Comparison of ENCODE assay signal across 8 mouse cellular contexts in the genomic region with DNA sequence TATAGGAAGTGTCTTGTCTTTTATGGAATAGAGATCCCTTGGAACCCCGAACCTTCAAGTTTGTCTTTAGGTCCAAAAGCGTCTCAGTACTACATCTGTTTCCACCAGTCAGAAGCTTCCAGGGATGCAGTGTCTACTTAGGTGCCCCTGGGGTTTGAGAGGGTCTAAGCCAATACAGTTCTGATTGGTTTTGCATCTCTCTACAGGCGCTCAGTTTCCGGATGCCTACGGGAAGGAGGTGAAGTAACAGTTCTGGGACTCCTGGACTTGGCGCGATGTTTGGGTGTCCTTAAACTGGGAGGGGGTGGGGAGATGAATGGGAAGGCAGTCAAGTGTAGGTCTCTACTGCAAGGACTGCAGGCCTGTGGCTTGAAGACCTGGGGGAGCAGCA. TPM values are rescaled to one million over a fixed set of nuclear protein-coding genes. Genes with fewer than 3 reads are reported as not detected.
A peak's percentile ranks its signal among the peaks of the same experiment; 100 is the strongest.
DNase-seq lines count a peak whose midpoint lies in the region; ATAC-seq and TF ChIP-seq lines count a peak whose summit lies in the region.

No protein-coding gene starts in this region.

- peaks cover 3% of the 10 kb centered on the region for H3K36me3 ChIP-seq in embryonic facial prominence, embryonic 10.5 days (replicated peaks)
- H3K36me3 ChIP-seq in intestine, embryonic 16.5 days (ENCODE audit: control insufficient read depth, insufficient read depth, low read length): 0 out of 2 replicates have a peak, but pooled peaks cover 3% of the 10 kb centered on the region
- H3K36me3 ChIP-seq in midbrain, embryonic 13.5 days: peaks cover under 1% of the 10 kb centered on the region

- peak; percentile 16; the same call in 1 of the 2 replicates for ATAC-seq in intestine, embryonic 16.5 days
- ATAC-seq in midbrain, embryonic 13.5 days: 0 out of 2 replicates have a peak, but pooled peaks have one; percentile 0

- H3K4me2 ChIP-seq in intestine, embryonic 16.5 days (ENCODE audit: low read depth, low read length): peak overlapping the region; percentile 75
- H3K4me2 ChIP-seq in midbrain, embryonic 13.5 days (replicated peaks): peak overlapping the region; percentile 99

- H3K4me1 ChIP-seq in embryonic facial prominence, embryonic 10.5 days: peaks cover 55% of the 10 kb centered on the region
- peaks cover 27% of the 10 kb centered on the region for H3K4me1 ChIP-seq in intestine, embryonic 16.5 days (ENCODE audit: control insufficient read depth, insufficient read depth, low read length)
- H3K4me1 ChIP-seq in midbrain, embryonic 13.5 days (replicated peaks): peaks cover 34% of the 10 kb centered on the region

- DNase-seq in left cerebral cortex, adult 2 months (ENCODE audit: extremely low spot score in 1 of 2, low spot score in 2 of 2): no peak
- DNase-seq in left cerebral cortex, postnatal 25 days (ENCODE audit: low spot score in 2 of 2): no peak
- DNase-seq in embryonic facial prominence, embryonic 10.5 days (ENCODE audit: low spot score): no peak
- no peak for DNase-seq in layer of hippocampus, adult 11-12 months (ENCODE audit: low spot score)
- no peak for DNase-seq in cerebellum, adult 9-11 months
- DNase-seq in right cerebral cortex, postnatal 14 days: no peak

- H3K27ac ChIP-seq in left cerebral cortex, adult 2 months: peak overlapping the region; percentile 94
- peak overlapping the region; percentile 90 for H3K27ac ChIP-seq in embryonic facial prominence, embryonic 10.5 days (replicated peaks)
- H3K27ac ChIP-seq in intestine, embryonic 16.5 days (ENCODE audit: low read length): peak overlapping the region; percentile 93
- H3K27ac ChIP-seq in midbrain, embryonic 13.5 days: peak overlapping the region; percentile 98

- intact Hi-C loops in left cerebral cortex, adult 2 months (cut with DNase I): loop anchor here (5.0 kb wide), 2 partner anchors 64 to 156 kb away; partner anchors contain the start of genes 2810408A11Rik, Neurl4 and Senp3
- intact Hi-C loops in left cerebral cortex, postnatal 25 days (cut with DNase I): loop anchor here (1.0 kb wide), 1 partner anchor 8 kb away; the partner anchor contains the start of gene Plscr3

- H3K9ac ChIP-seq in intestine, embryonic 16.5 days (ENCODE audit: low read depth, low read length): peak overlapping the region; percentile 79
- peak overlapping the region; percentile 76 for H3K9ac ChIP-seq in midbrain, embryonic 13.5 days (replicated peaks)

- no peak for TF ChIP-seq CTCF in left cerebral cortex, adult 2 months (IDR thresholded peaks at IDR 0.05)

- H3K27me3 ChIP-seq in embryonic facial prominence, embryonic 10.5 days (replicated peaks; ENCODE audit: low read depth, poor library complexity, severe bottlenecking): peaks cover 33% of the 10 kb centered on the region
- peaks cover 5% of the 10 kb centered on the region; the same call in 1 of the 2 replicates for H3K27me3 ChIP-seq in intestine, embryonic 16.5 days (replicated peaks; ENCODE audit: control insufficient read depth, insufficient read depth, low read length)
- no peaks in the 10 kb centered on the region for H3K27me3 ChIP-seq in midbrain, embryonic 13.5 days

- no peaks in the 10 kb centered on the region for H3K9me3 ChIP-seq in embryonic facial prominence, embryonic 10.5 days
- H3K9me3 ChIP-seq in intestine, embryonic 16.5 days (ENCODE audit: control insufficient read depth, low read length): no peaks in the 10 kb centered on the region
- no peaks in the 10 kb centered on the region for H3K9me3 ChIP-seq in midbrain, embryonic 13.5 days

- peak overlapping the region; percentile 67 for H3K4me3 ChIP-seq in left cerebral cortex, adult 2 months
- peak overlapping the region; percentile 88 for H3K4me3 ChIP-seq in embryonic facial prominence, embryonic 10.5 days
- H3K4me3 ChIP-seq in intestine, embryonic 16.5 days (ENCODE audit: low read length): peak overlapping the region; percentile 71
- peak overlapping the region; percentile 97 for H3K4me3 ChIP-seq in midbrain, embryonic 13.5 days (replicated peaks)

- under 1% methylated on average over 7 of the region's 7 CpGs for WGBS in embryonic facial prominence, embryonic 10.5 days
- under 1% methylated on average over 7 of the region's 7 CpGs for WGBS in intestine, embryonic 16.5 days
- 0% methylated on average over 7 of the region's 7 CpGs for WGBS in midbrain, embryonic 13.5 days

RNA-seq across cellular contexts. Expression of gene Tmem256, which starts 0.4 kb away (rescaled TPM):
- total RNA-seq in left cerebral cortex, adult 2 months (2021): 100 to 1,000 TPM; 113 to 126 TPM
- total RNA-seq in left cerebral cortex, postnatal 25 days (2021): 100 to 1,000 TPM; 129 to 134 TPM
- polyA plus RNA-seq in embryonic facial prominence, embryonic 10.5 days (2016; fragmentation: Nextera tagmentation; extraction: Ambion mirVana): 321 and 340 TPM in 2 replicates
- 470 and 476 TPM in 2 replicates for polyA plus RNA-seq in intestine, embryonic 16.5 days (2015; fragmentation: Nextera tagmentation; extraction: Ambion mirVana)
- 329 and 331 TPM in 2 replicates for polyA plus RNA-seq in midbrain, embryonic 13.5 days (2015; fragmentation: Nextera tagmentation; extraction: Ambion mirVana)

RNA-seq across cellular contexts. Expression of gene Nlgn2, which starts 1.1 kb away (rescaled TPM):
- total RNA-seq in left cerebral cortex, adult 2 months (2021): 100 to 1,000 TPM; 236 to 243 TPM
- total RNA-seq in left cerebral cortex, postnatal 25 days (2021): 100 to 1,000 TPM; 233 to 248 TPM
- 4.7 and 5.4 TPM in 2 replicates for polyA plus RNA-seq in embryonic facial prominence, embryonic 10.5 days (2016; fragmentation: Nextera tagmentation; extraction: Ambion mirVana)
- polyA plus RNA-seq in intestine, embryonic 16.5 days (2015; fragmentation: Nextera tagmentation; extraction: Ambion mirVana): 3.4 and 4.1 TPM in 2 replicates
- polyA plus RNA-seq in midbrain, embryonic 13.5 days (2015; fragmentation: Nextera tagmentation; extraction: Ambion mirVana): 20.5 and 21.3 TPM in 2 replicates

RNA-seq across cellular contexts. Expression of gene Plscr3, which starts 7.5 kb away (rescaled TPM):
- total RNA-seq in left cerebral cortex, adult 2 months (2021): 10 to 100 TPM; 19.5 to 22.5 TPM
- total RNA-seq in left cerebral cortex, postnatal 25 days (2021): 10 to 100 TPM; 15.6 to 19.2 TPM
- 106 and 111 TPM in 2 replicates for polyA plus RNA-seq in embryonic facial prominence, embryonic 10.5 days (2016; fragmentation: Nextera tagmentation; extraction: Ambion mirVana)
- 73.0 and 75.2 TPM in 2 replicates for polyA plus RNA-seq in intestine, embryonic 16.5 days (2015; fragmentation: Nextera tagmentation; extraction: Ambion mirVana)
- 55.0 and 56.3 TPM in 2 replicates for polyA plus RNA-seq in midbrain, embryonic 13.5 days (2015; fragmentation: Nextera tagmentation; extraction: Ambion mirVana)

RNA-seq across cellular contexts. Expression of gene Spem1, which starts 16.7 kb away (rescaled TPM):
- total RNA-seq in left cerebral cortex, adult 2 months (2021): under 1 TPM; 0.34 to 0.44 TPM
- under 1 TPM in 1 of 2 experiments, not detected in 1; 0.43 TPM for total RNA-seq in left cerebral cortex, postnatal 25 days (2021)
- polyA plus RNA-seq in embryonic facial prominence, embryonic 10.5 days (2016; fragmentation: Nextera tagmentation; extraction: Ambion mirVana): 0.14 TPM in 1 of 2 replicates, not detected in the other
- polyA plus RNA-seq in intestine, embryonic 16.5 days (2015; fragmentation: Nextera tagmentation; extraction: Ambion mirVana): 0.22 TPM in 1 of 2 replicates, not detected in the other
- polyA plus RNA-seq in midbrain, embryonic 13.5 days (2015; fragmentation: Nextera tagmentation; extraction: Ambion mirVana): 0.51 and 0.64 TPM in 2 replicates

RNA-seq across cellular contexts. Expression of gene Tnk1, which starts 19.8 kb away (rescaled TPM):
- under 1 TPM in 1 of 2 experiments, not detected in 1; 0.20 TPM for total RNA-seq in left cerebral cortex, adult 2 months (2021)
- under 1 TPM in 1 of 2 experiments, not detected in 1; 0.27 TPM for total RNA-seq in left cerebral cortex, postnatal 25 days (2021)
- polyA plus RNA-seq in embryonic facial prominence, embryonic 10.5 days (2016; fragmentation: Nextera tagmentation; extraction: Ambion mirVana): 2.3 and 3.1 TPM in 2 replicates
- 20.5 and 23.5 TPM in 2 replicates for polyA plus RNA-seq in intestine, embryonic 16.5 days (2015; fragmentation: Nextera tagmentation; extraction: Ambion mirVana)
- 0.27 and 0.31 TPM in 2 replicates for polyA plus RNA-seq in midbrain, embryonic 13.5 days (2015; fragmentation: Nextera tagmentation; extraction: Ambion mirVana)
